Mouse (Mus musculus): ENCODE data around the gene Hoxd13.

Hoxd13 gene

DNA sequence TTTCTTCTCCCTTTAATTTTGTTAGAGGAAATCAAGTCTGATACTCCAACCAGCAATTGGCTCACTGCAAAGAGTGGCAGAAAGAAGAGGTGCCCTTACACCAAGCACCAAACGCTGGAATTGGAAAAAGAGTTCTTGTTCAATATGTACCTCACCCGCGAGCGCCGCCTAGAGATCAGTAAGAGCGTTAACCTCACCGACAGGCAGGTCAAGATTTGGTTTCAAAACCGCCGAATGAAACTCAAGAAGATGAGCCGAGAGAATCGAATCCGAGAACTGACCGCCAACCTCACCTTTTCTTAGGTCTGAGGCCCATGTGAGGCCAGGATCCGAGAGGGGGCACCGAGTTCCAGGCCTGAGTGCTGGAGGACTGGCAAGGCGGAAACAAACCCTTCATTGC, 26.0 kb downstream of the Hoxd13 start:
- DNase-seq (ENCODE audit: extremely low spot score) = no peak

- no peak for DNase-seq (ENCODE audit: extremely low spot score)
These were observed 27.3 kb downstream of the Hoxd13 start for GRCm38 (mm10) chr2:74695383-74695782.

DNA sequence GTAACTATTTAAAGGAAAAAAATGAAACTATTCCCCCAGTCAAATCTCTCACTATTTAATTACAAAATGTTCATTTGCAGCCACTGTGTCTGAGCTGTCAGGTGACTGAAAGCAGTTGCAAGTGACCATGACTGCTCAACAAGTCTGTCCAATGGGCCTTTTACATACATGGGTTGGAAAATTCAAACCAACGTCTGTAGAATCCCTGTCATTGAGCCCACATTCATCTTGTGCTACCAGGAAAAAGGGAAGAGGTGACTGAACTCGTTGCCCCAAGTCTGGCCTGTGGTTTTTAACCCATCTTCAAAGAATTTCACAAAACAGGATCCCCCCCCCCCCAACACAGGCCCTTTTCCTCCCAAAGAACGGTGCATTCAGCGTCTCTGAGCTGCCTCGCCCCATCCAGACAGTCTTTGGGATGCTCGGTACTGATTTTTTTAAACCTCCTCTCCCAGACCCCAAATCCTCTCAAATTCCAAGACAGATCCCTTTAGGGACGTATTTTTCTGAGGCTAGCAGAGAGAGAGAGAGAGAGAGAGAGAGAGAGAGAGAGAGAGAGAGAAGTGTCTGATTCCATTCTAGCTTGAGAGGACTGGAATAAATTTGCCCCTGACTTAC, 27.8 kb downstream of the Hoxd13 start:
- DNase-seq (ENCODE audit: extremely low spot score) = no peak

GRCm38 (mm10) chr2:74696442-74697335, 28.6 kb downstream of the Hoxd13 start:
- no peak for DNase-seq (ENCODE audit: extremely low spot score)

DNA sequence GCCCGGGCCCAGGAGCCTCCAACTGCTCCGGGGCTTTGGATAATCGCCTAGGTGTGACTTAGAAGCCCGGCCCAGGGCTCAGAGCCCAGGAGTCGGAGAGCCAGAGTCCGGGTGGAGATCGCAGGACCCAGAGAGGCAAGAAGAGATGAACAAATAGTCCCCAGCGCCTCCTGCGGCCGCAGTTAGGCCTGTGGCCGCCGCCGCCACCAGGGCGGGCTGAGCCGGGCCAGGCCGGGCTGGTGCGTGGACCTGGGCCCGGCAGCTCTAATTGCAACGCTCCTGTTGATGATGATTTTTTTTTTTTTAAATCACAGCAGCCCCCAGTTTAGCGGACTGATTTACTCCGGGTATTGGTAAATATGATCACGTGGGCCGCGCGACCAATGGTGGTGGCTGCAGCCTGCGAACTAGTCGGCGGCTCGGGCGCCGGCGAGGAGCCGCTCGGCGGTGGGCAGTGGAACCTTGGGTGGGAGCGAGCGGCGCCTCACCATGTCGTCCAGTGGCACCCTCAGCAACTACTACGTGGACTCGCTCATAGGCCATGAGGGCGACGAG, 29.5 kb downstream of the Hoxd13 start, which contains the start of gene Hoxd9:
Hoxd9 (plus strand) TSS at position 161 of the 555 bp plus-strand sequence.
- no peak for DNase-seq (ENCODE audit: extremely low spot score)

- peak; percentile 75 for DNase-seq (ENCODE audit: extremely low spot score)
These were observed 30.3 kb downstream of the Hoxd13 start for GRCm38 (mm10) chr2:74698201-74699052.

- no peak for DNase-seq (ENCODE audit: extremely low spot score)
These were observed 30.9 kb downstream of the Hoxd13 start for GRCm38 (mm10) chr2:74699053-74699430.

GRCm38 (mm10) chr2:74699664-74700545, 31.8 kb downstream of the Hoxd13 start:
- DNase-seq (ENCODE audit: extremely low spot score) = no peak

DNA sequence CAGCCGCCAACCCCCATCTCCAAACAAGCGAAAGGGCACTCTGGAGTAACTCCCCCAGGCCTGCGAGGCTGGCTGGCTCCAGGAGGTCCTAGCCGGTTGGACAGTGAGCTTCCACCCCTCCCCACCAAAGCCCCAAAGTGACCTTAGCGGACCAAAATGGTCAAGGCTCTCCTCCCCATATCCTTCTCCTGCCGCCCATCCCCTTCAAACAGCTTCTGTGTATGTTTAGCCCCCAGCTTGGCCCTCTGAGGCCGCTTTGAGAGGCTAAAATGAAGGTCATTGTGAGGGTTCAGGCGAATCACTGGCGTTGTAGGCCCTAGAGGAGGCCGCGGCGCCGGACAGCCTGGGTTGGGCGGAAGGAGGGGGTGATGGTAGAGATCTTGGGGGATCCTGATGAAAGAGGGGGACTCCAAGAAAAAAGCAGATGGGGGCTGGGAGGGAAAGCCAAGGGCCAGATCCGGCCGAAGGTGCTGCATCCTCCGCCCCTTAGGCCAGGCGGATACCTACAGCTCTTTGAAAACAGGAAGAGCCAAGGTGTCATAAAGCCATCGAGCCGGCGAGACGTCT, 32.5 kb downstream of the Hoxd13 start:
- peak; percentile 61 for DNase-seq (ENCODE audit: extremely low spot score)

GRCm38 (mm10) chr2:74701949-74702819, 34.1 kb downstream of the Hoxd13 start:
- peak; percentile 82 for DNase-seq (ENCODE audit: extremely low spot score)

GRCm38 (mm10) chr2:74702820-74703219, 34.7 kb downstream of the Hoxd13 start:
- no peak for DNase-seq (ENCODE audit: extremely low spot score)

DNA sequence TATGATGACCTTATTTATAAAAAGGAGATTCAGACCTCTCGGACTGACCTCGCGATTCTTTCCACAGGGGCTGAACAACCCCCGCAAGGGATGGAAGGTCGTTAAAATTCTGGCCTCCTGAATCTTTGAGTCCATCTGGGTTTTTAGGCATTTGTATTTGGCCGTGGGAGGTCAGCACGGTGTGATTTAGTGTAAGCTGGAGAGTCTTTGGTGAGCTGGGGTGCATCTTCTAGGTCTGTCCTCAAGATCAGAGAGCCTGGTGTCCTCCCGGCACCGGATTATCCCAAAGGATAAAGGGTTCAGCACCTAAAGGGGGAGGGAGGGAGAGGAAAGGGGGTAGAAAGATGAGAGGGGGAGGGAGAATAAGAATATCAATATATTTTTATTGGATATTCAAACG, 35.2 kb downstream of the Hoxd13 start:
- DNase-seq (ENCODE audit: extremely low spot score) = no peak

- no peak for DNase-seq (ENCODE audit: extremely low spot score)
These were observed 35.7 kb downstream of the Hoxd13 start for GRCm38 (mm10) chr2:74703720-74704392.

DNA sequence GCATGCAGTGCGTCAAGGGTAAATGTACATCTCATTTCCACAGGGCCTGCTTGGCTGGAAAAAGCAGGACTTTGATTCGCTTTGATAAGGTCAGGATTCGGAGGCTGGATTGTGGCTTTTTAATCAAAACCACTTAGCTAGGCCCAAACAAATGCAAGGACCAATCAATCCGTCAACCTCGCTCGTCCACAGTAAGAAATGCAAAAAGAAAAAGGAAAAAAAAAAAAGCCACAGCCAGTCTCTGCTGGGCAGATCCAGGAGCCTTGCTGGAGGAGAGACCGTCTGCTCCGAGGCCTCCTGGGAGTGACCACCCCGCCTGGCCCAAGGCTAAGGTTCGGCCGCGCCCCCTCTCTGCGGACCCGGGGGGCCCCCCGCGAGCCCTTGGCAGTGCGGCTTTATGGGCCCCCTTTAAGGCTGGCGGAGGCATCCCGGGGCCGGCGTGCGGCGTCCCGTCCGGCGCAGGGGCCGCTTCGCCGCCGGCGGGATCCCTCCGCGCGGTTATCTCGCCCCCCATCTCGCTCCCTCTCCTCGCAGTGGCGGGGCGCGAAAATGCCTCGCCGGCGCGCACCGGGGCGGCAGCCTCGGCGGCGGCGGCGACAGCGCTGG, 36.4 kb downstream of the Hoxd13 start, which contains the start of gene Hoxd8:
Hoxd8 (plus strand) TSS at position 223 of the 606 bp plus-strand sequence.
- no peak for DNase-seq (ENCODE audit: extremely low spot score)

- no peak for DNase-seq (ENCODE audit: extremely low spot score)
These were observed 36.9 kb downstream of the Hoxd13 start for GRCm38 (mm10) chr2:74704999-74705466.

- no peak for DNase-seq (ENCODE audit: extremely low spot score)
These were observed 37.5 kb downstream of the Hoxd13 start for GRCm38 (mm10) chr2:74705467-74706089.

DNA sequence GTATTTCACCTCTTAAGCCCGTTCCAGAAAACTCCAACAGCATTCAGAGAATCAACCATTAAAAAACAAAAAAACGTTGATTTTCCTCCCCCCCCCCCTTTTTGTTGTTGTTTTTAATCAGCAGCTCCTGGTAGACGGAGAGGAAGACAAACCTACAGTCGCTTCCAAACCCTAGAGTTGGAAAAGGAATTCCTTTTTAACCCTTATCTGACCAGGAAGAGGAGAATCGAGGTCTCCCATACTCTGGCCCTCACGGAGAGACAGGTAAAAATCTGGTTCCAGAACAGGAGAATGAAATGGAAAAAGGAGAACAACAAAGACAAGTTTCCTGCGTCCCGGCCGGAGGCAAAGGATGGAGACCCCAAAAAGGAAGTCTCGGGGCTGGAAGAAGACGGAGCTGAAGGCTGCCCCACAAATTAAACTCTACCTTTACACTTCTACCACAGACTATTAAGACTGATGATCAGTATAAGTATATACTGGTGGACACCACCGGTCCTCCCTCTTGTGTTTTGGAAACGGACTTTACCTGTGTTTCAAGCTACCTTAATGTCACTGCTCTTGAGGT, 38.4 kb downstream of the Hoxd13 start:
- DNase-seq (ENCODE audit: extremely low spot score) = no peak

Data from embryo, embryonic 9.5 days (tissue).